Mouse (Mus musculus): ENCODE measurements at regions not wholly inside any gene's neighbourhood (a gene's known extent, or its start where the extent isn't known, plus 50 kb on each side); places are given as distances from the start of the nearest gene placed in this dataset.

DNA sequence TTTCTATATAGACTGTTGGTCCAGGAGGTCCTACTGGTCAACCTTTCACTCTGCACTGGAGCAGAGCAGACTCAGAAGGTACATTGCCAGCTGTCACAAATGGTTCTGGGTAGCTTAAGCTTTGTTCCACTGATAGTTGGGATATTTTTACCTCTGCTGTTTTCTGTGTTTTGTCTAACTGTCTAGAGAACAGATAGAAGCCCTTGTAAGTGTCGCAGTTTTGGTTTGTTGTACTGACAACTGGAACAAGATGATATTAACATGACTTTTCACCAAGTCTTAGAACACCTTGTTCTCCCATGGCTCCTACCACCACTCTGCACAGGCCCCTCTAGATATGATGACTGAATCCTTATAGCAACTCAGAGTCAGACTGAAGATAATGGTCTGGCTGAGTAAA is 199.9 kb upstream of the Trib2 start:
- no peak for DNase-seq (ENCODE audit: inconsistent ontology term)

DNA sequence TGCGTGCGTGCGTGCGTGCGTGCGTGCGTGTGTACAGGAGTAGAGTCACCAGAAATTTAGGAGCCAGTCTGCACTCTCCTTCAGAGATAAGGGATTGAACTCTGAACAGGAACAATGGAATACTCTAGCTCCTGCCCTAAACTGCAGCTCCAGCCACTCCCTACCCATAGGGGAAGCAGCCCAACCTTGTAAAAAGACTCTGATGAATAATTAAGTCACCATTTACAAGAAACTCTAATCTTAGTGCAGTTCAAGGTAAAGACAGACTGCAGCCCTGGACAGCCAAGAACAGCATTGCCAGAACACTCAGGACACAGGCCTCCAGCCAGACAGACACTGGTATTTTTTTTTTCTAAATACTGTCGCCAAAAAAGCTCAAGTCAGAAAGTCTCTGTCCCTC is 198.9 kb upstream of the Trib2 start:
- no peak for DNase-seq (ENCODE audit: inconsistent ontology term)

DNA sequence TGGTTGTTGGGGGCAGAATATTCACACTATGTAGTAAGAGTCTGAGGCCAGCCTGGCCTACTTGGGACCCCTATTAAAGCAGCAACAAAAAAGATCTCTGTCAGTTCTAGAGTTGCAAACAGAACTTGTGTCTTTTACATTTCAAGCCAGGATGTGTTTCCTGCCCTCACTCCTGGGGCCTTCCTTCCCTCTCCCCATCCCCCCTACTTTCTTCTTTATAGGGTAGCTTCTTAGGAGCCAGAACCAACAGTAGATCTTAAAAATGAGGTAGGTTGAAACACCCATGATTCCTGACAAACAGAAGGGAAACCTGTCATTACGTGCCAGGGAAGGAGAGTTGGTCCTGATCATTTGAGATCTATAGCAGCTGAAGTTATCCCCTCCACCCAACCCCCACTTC is 198.0 kb upstream of the Trib2 start:
- DNase-seq (ENCODE audit: inconsistent ontology term): no peak

DNA sequence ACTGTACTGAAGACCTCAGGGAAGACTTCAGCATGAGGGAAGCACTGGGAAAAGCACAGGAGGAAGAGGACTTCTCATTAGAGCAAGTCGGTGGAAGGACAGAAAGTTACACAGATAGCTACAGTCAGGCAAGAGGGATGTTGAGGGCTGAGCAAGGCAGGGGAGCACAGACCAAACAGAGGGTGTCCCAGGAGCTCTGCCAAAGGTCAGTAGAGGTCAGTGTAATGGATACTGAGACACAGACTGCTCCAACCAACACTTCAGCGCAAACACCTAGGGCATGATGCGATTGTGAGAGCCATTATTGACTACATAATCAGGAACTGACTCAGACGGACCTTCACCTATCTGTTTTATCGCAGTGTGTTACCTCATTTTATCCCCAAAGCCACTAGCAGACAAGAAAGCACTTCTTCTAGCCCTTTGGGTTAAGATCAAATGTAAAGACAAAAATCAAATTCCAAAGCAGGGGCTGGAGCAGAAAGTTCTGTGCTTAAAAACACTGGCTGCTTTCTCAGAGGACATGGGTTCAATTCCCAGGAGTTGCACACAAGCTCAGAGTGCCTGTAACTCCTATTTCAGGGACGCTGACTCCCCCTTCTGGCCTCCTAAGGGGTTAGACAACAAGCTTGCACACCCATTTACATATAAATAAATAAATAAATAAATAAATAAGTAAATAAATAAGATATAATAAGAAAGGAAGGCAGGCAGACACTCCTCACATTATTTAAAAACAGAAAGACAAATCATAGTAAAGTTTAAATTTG is 197.3 kb upstream of the Trib2 start:
- no peak for DNase-seq (ENCODE audit: inconsistent ontology term)

DNA sequence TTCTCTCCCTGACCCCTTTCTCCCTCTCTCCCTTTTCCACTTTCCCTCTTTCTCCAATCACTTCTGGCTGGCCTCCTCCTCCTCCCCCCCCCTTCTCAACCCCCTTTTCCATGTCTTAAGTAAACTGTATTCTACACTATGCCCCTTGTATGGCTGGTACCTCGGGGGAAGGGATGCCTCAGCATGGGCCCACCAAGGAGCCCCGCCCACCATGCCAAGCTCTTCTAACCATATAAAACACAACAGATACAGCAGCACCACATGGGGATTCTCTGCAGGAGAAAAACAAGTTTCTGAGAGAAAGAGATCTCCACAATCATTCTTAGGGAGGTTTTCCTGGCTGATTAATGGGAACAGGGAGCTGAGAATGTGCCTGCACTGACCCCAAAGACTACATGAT is 196.6 kb upstream of the Trib2 start:
- no peak for DNase-seq (ENCODE audit: inconsistent ontology term)

DNA sequence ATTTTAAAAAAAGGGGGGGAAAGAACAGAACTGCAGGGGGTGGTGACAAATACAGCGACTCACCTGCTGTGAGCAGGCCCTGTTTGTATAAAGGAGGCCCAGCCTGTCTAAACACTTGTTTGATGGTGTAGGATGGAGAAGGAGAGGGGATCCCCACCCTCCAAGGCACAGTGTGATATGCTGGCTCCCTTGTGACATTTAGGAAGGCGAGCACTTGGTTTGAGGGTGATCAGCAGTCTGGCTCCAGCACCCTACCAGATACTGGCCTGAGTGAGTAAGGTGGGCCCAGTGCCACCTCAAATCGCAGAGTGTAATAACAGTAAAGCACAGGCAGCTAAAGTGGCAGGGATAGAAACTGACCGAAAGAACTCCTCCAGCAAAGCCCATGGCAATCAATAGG is 195.4 kb upstream of the Trib2 start:
- no peak for DNase-seq (ENCODE audit: inconsistent ontology term)

DNA sequence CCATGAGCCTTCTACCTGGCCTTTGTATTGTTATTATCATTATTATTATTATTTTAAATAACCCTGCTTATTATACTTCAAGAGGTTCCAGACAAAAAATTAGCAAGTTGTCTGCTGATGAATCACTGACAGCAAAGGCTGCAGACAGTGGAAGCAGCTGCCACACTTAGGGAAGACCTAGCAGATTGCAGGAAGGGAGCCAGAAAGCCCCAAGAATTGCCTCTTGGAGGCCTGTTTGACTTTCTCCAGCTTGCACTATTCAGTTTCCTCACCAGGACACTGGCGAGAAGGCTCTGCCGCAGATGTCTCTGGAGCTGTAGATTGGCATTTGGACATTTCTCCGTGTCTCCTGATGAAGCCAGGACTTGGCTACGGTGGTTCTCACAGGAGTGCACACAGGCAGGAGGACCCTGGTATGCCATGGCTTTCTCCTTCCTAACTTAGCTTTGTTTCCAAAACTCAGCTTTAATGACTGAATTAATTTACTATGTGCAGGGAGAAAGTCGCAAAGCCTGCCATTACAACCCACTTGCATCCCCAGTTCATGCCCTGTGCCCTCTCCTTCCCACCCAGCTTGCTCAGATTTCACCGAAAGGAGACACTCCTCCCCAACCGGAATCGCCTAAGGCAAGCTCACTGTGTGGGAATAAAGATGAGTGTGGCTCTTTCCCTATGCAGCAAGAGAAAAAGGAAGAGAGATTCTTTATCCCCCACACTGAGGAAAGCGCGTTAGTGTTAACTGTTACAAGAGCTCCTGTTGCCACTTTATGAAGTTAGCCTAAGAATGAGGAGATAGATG is 193.3 kb upstream of the Trib2 start:
- DNase-seq (ENCODE audit: inconsistent ontology term): peak; percentile 19

DNA sequence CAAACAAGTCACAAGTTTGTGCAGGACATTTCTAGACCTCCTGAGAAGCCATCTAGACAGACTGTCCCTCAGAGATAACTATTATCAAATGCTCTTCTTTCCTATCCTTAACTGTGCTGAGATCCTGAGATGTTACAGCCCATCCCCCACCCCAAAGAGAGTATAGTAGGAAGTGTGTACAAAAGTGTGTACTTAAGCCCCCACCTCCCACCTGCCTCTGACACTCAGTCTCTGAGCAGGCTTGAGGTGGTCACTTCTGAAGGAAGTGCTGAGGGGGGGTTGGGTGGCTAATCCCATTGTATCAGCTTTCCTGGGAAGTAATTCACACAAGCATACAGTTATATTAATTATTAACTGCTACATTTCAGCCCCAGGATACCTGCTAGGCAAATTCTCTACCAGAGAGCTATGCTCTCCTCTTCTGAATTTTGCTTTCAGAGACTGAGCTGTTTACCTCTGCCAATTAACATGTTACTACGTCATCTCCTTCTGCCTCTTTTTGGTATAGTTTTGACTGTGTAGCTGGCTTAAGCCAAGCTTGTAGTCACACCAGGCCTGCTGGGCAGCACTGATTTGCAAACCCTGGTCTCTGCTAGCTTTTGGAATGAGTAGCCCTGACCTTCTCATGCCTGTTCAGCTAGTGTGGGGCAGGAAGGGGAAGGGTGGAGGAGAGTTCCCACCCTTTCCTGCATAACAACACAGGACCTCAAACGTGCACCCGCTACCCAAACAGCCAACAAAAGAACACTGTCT is 192.2 kb upstream of the Trib2 start:
- DNase-seq (ENCODE audit: inconsistent ontology term): no peak

DNA sequence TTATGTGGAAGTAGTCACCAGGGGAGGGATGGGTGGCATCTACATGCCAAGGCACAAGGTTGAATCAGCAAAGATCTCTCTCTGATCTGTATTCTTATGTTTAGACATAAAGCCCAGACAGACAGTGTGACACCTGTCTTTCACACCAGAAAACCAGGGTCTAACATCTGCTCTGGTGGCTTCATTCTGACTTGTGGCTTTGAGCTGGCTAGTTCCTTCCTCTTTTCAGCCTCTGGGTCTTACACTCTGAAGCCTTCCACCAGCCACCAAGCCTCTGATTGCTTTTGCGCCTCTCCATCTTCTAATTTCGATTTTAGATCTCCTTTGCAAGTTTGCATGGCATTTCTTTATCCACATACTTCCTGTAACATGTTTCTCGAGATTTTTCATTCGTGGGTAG is 191.5 kb upstream of the Trib2 start:
- DNase-seq (ENCODE audit: inconsistent ontology term): no peak

DNA sequence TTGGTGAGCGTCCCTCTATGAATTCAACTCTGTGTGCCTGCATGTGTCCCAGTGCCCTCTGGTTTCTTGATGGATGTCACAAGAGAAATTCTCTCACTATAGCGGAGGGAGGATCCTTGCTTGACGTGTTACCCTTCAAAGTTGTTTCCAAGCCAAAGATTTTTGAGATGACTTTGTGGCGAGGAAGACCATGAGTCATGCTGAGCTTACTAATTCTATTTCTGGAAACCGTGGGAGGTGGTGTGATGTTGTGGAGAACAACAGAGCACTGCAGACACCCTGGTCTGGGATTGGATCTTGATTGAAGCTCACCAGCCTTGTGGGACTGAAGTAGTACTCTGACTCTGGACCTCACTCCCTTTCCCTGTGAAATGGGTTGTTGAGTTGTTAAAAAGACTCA is 190.0 kb upstream of the Trib2 start:
- DNase-seq (ENCODE audit: inconsistent ontology term): peak; percentile 80

DNA sequence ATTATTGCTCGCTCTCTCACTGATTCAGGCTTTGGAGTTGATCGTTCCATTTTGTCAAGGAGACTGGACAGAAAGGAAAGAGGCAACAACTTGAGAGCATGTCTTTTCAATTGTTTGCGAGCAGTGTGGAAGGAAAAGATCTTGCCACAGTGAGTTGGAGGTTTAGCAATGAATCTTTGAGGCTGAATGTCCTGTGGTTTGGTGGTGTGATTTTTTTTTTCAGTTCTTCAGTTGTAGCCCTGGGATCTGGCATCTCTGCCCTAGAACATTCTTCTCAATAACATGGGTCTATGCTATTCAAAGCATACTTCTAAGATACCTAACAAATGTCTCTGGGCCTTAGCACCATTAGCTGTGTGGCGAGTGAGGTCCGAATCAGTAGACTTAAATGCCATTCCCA is 189.6 kb upstream of the Trib2 start:
- no peak for DNase-seq (ENCODE audit: inconsistent ontology term)

DNA sequence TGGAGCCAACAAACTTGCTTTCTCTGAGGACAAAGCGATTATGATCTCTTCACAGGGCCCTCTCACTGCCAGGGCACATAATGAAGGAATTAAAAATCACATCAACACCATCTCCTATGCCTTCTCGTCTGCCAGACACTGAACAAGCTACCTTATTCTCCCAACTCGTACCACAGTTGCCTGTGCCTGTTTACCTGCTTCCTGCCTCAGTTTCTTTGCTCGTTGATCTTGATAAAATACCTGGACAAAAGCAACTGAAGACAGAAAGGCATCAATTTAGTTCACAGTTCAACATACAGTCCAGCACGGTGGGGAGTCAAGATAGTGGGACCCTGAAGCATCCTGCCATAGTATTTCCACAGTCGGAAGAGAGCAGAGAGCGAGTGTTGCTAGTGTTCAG is 185.1 kb upstream of the Trib2 start:
- no peak for DNase-seq (ENCODE audit: inconsistent ontology term)

DNA sequence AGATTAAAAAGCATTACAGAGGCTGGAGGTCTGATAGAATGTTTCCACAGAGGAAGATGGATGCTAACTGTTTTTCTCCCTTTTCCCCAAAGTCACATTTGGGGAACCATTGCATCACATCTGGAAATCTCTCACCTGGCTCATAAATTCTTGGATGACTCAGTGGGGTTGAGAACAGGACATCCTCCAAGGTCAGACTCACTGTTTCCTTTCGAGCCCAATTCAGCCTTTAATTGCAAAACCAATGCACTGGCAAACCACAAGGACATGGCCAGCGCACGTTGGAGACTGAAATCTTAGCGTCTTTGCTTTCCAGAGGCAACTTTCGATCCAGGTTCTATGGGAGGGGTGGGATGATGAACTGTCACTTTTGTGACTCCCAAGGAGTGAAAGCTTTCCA is 184.5 kb upstream of the Trib2 start:
- no peak for DNase-seq (ENCODE audit: inconsistent ontology term)

DNA sequence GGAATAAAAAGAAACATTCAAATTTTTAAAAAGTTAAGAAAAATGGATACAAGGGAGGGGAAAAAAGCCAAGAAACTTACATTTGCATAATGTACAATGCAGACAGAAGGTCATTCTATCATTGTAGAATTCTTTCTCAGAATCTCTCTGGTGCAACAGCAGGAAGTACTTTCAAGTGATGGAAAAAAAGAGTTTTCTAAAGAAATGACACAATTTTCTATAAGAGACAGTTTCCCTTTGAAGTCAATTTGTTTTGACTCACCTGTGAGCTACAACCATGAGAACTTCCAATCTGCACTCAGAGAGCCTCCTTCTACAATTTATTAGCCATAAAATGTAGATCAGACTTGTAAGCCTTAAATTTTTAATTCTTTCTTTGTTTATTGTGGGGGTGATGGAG is 181.6 kb upstream of the Trib2 start:
- DNase-seq (ENCODE audit: inconsistent ontology term): no peak

DNA sequence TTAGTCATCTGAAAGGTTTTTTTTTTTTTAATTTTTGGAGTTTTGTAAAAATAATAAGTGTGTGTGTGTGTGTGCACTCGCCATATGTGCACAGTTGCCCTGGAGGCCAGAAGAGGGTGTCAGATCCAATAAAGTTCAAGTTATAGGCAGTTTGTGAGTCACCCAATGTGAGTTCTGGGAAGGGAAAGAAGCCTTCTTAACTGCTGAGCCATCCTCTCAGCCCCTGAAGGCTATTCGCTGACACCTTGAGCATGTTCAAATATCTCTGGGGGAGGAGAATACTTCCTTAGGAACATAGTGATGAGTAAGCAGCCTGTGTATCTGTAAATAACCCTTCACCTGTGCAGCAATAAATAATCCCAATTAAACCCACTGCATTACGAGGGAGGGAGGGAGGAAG is 177.1 kb upstream of the Trib2 start:
- no peak for DNase-seq (ENCODE audit: inconsistent ontology term)

DNA sequence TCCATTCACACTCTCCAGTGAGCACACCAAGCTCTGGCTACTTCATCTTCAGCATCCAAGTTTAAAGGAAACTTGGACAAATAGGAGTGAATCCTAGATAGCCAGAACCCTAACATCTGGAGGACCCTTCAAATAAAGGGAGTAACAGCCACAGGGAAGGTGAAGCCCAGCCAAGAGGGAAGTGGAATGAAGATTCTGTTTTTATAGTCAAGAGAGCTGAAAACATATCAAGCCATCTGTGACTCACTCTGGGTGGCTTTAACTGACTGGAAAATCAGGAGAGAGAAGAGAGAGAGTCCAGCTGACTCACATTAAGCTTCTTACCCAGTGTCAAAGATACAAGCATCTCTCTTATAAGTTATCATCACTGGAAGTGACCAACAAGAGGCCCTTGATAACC is 169.6 kb upstream of the Trib2 start:
- peak; percentile 49 for DNase-seq (ENCODE audit: inconsistent ontology term)

DNA sequence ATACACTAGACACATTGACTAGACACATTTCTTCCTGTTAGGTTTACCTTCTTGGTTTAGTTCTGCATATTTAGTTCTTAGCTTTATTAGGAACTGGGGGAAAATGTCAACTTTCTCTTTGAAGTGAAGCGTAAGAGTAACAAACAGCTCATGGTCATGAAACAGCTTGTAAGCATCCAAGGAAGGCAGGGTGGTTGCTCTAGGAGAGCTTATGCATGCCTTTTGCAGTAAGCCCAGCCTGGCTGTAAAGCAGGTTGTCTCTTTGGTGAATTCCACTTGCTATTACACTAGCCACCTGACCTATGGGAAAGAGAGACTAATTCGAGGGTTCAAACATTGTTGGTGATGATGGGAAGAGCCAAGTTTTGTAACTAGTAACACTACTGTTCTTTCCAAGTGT is 168.9 kb upstream of the Trib2 start:
- peak; percentile 47 for DNase-seq (ENCODE audit: inconsistent ontology term)

DNA sequence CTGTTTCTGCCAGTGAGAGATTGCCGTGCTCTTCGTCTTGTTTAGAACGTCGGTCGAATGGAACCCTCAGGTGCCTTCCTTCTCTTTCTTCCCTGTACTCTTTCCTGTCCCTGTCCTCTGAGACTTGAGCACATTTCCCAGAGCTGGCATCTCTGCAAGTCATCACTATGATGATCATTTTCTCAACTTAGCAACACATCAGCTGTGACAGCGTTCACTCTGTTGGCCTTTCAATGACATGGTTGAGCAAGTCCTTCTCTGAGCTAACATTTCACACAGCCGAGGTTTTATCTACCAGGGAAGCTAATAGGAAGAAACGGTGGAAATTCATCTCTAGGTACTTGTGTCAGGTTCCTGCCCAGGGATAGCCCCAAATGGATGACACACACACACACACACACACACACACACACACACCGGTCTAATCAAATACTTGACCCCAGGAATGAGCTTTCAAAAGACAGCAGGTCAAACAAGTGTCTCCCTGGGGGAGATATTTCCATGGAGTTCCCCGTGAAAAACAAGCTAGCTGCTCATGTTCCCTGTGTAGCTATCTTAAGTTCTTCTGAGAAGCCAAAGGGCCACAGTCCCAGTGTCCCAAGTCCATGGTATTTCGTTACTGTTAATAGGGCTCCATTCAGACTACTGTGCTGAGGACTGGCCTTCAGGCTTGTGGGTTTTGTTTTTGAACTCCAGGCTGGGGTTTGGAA is 167.0 kb upstream of the Trib2 start:
- DNase-seq (ENCODE audit: inconsistent ontology term): no peak

DNA sequence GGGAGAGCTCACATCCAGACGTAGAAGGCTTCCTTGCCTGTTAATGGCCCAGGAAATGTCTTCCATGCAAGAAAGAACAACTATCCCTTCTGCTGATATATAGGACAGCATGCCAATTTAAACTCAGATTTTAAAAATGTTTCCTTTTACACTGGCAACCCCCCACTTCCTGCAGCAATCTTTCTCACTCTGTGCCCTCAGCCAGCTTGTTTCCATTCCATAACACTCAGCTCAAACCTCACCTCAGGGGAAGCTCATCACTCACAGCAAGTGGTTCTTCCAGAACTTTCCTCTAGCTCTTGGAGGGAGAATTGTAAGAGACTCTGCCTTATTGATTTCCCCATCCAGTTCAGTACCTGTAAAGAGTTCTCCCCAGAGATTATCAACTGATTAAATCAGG is 165.0 kb upstream of the Trib2 start:
- no peak for DNase-seq (ENCODE audit: inconsistent ontology term)

DNA sequence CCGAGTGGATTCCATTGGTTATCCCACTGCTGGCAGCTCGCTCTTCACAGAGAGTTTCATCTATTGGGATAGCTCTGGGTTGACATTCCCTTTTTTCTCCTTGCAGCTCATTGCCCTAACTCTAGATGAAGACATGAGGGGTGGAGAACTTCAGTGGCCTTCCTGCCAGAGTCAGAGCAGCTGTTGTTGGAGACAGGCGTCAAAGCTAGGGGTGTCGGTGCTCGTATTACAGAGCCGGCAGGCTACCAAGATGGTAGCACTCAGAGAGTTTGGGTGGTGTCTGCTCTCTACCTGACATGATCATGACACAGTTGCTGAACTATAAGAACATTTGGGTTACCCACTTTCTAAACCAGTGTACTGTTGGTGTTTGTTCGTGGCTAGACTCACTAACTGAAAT is 162.5 kb upstream of the Trib2 start:
- DNase-seq (ENCODE audit: inconsistent ontology term): no peak

DNA sequence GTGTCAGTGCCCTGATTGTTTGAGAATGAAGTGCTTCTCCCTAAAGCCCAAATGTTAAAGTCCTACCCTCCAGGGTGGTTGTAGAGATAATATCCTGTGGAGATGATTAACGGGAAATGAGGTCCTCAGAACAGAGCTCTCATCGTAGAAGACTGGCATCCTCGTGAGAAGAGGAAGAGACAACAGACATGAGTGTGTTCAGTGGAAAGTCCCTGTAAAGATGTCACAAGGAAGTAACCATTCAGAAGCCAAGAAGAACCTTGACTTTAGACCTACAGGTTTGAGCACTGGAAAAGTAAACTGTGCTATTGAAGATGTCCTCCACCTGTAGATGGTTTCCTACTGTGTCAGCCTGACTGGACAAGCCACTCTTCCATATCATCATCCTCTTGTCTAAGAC is 155.1 kb upstream of the Trib2 start:
- no peak for DNase-seq (ENCODE audit: inconsistent ontology term)

DNA sequence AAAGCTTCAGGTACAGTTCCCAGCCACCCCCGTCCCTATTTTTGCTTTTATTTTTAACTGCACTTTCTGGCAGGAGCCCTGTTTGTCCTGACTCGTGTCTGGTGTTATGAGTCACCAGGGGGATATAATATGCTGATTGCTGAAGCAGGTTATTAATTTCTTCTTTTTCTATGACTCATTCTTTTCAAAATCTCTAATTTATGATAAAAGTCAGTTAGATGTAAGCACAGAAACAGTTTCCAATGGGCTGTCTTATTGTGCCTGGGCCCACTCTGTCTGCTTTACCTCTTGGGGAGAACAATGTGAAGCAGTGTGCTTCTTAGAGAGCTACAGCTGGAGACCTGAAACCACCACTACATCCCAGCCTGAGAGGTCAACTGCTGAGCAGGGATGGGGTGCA is 153.5 kb upstream of the Trib2 start:
- DNase-seq (ENCODE audit: inconsistent ontology term): peak; percentile 63

Data from Muller cell, postnatal 12 days (primary cell).